Mouse (Mus musculus) C2C12 (cell line): Measurements from ENCODE around the gene Slc20a1. TPM values are rescaled to one million over a fixed set of nuclear protein-coding genes. Genes with fewer than 3 reads are reported as not detected.
A peak's percentile ranks its signal among the peaks of the same experiment; 100 is the strongest.

Source experiments
- H3K27me3 ChIP-seq: one replicate; pipeline ENCODE4 v1.6.1; 2011; ENCODE audit not compliant: control insufficient read depth, insufficient read depth, insufficient read length
- H3K36me3 ChIP-seq: one replicate; pipeline ENCODE4 v1.6.1; 2011; ENCODE audit not compliant: control insufficient read depth, insufficient read depth
- H3K4me3 ChIP-seq: one replicate; pipeline ENCODE4 v1.5.1; 2011; ENCODE audit warnings: mild to moderate bottlenecking, control low read depth; ENCODE audit not compliant: poor library complexity, insufficient read depth, severe bottlenecking
- H3K79me2 ChIP-seq: one replicate; pipeline ENCODE4 v1.6.1; 2011; ENCODE audit not compliant: control insufficient read depth, insufficient read depth
- H3K79me3 ChIP-seq: one replicate; pipeline ENCODE4 v1.6.1; 2011; ENCODE audit warnings: low read depth, control low read depth
- H3ac ChIP-seq: one replicate; pipeline ENCODE3; 2011; ENCODE audit warnings: low read depth; ENCODE audit not compliant: control insufficient read depth, insufficient read length
- CEBPB ChIP-seq: IDR thresholded peaks from one replicate; pipeline ENCODE4 v1.6.1; 2011; ENCODE audit warnings: low read depth, mild to moderate bottlenecking, control low read depth, moderate library complexity
- CTCF ChIP-seq: IDR thresholded peaks from one replicate; pipeline ENCODE4 v1.5.1; 2011; ENCODE audit not compliant: control insufficient read depth, insufficient read depth, insufficient read length
- FOSL1 ChIP-seq: IDR thresholded peaks from one replicate; pipeline ENCODE4 v1.8.0; 2011; ENCODE audit warnings: mild to moderate bottlenecking, low read length; ENCODE audit not compliant: poor library complexity, insufficient read depth, severe bottlenecking
- MAX ChIP-seq: IDR thresholded peaks from one replicate; pipeline ENCODE4 v1.6.1; 2011; ENCODE audit warnings: mild to moderate bottlenecking, control low read depth
- MYOD1 ChIP-seq: IDR thresholded peaks from one replicate; pipeline ENCODE4 v1.6.1; 2011; ENCODE audit warnings: low read depth; ENCODE audit not compliant: control insufficient read depth, insufficient read length
- MYOG ChIP-seq: IDR thresholded peaks from one replicate; pipeline ENCODE4 v1.6.1; 2011; ENCODE audit not compliant: control insufficient read depth, insufficient read length; ENCODE audit errors: extremely low read depth
- USF1 ChIP-seq: IDR thresholded peaks from one replicate; pipeline ENCODE4 v1.6.1; 2011; ENCODE audit warnings: low read depth, mild to moderate bottlenecking, control low read depth, moderate library complexity
- polyA plus RNA-seq: library from polyadenylated mRNA; unstranded; fragments of >200 nt; fragmentation: generic; extraction: Trizol; gene quantifications from one replicate; pipeline ENCODE4 v1.2.1, GENCODE M21; 2012; ENCODE audit warnings: missing spikeins

Slc20a1 gene
- polyA plus RNA-seq, 1 experiment = 57.4 TPM

DNA sequence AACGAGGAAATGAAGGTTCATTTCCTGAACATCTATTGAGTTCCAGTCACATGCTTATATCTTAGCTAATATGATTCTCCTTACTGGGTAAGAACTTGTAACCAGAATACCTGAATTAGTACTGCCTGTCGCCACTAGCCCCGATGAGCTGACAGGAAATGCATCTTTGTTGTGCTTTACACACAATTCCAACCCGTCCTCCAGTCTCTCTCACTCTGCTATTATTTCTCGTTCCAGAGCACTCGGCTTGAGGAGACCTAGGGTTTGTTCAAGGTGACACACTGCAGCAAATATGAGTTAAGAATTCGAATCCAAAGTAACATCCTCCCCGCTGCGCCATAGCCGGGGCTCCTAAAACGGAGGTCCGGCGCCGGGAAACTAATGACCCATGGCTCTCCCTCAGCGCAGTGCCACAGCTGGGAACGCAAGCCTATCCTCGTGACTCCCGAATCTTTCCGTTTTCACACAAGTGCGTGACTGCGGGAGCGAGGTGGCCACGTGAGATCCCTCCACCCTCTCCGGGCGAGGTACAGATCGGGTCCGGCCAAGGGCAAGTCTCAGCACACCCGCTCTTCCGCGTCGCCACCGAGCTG is 625 bp upstream of the Slc20a1 start:
- Histone ChIP-seq H3K4me3 (peak overlapping the region; percentile 92), H3K79me3 (peaks cover 36% of the 10 kb centered on the region), H3K27me3 (no peaks in the 10 kb centered on the region), H3ac (peak overlapping the region; percentile 69), H3K79me2 (peaks cover 52% of the 10 kb centered on the region), H3K36me3 (peaks cover 35% of the 10 kb centered on the region)
- TF ChIP-seq FOSL1 (no peak), MYOG (no peak), MYOD1 (no peak), MAX (no peak), CEBPB (no peak), USF1 (no peak), CTCF (no peak)

DNA sequence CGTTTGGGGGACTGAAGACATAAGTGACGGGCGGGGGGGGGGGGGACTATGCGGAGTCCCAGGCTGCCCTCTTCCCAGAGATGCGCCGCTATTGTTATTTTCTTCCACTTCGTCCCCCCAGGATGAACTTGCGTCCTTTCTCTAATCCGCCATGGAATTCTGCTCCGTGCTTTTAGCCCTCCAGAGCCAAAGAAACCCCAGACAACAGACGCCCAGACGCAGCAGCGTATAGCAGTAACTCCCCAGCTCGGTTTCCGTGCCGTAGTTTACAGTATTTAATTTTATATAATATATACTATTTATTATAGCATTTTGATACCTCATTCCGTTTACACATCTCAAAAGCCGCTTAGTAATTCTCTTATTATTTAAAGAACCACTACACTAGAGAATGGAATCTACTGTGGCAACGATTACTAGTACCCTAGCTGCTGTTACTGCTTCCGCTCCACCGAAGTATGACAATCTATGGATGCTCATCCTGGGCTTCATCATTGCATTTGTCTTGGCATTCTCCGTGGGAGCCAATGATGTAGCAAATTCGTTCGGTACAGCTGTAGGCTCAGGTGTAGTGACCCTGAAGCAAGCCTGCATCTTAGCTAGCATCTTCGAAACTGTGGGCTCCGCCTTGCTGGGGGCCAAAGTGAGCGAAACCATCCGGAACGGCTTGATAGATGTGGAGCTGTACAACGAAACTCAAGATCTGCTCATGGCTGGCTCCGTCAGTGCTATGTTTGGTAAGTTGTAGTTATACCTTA is 943 bp downstream of the Slc20a1 start:
- Histone ChIP-seq H3K36me3 (peaks cover 50% of the 10 kb centered on the region), H3ac (peak overlapping the region; percentile 82), H3K27me3 (no peaks in the 10 kb centered on the region), H3K79me3 (peaks cover 40% of the 10 kb centered on the region), H3K4me3 (peak overlapping the region; percentile 92), H3K79me2 (peaks cover 67% of the 10 kb centered on the region)
- TF ChIP-seq CTCF (no peak), MYOG (no peak), CEBPB (no peak), FOSL1 (no peak), MYOD1 (no peak), MAX (no peak), USF1 (no peak)

DNA sequence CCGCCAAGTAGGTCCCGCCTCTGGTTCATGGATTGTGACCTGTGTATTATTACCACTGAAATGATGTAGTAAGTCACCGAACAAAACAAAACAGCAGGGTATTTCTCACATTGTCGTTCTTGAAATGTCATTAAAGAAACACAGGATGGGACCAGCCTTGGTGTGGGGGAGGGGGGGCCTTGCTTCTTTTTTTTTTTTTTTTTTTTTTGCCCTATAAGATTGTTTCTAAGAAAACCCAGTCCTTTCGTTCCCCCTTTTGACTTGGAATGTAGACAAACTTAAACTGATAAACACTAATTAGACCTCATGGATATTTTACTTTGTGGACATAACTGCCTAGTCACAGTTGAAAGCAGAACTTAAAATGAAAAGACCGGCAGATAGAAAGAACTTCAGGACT is 6.4 kb downstream of the Slc20a1 start:
- H3K4me3 ChIP-seq = no peak overlapping the region
- no peak overlapping the region for H3ac ChIP-seq
- no peaks in the 10 kb centered on the region for H3K27me3 ChIP-seq
- peaks cover 85% of the 10 kb centered on the region for H3K79me2 ChIP-seq
- peaks cover 99% of the 10 kb centered on the region for H3K36me3 ChIP-seq
- TF ChIP-seq CEBPB (no peak), MAX (no peak), MYOD1 (no peak), USF1 (no peak), MYOG (no peak), CTCF (no peak), FOSL1 (no peak)
- peaks cover 42% of the 10 kb centered on the region for H3K79me3 ChIP-seq

DNA sequence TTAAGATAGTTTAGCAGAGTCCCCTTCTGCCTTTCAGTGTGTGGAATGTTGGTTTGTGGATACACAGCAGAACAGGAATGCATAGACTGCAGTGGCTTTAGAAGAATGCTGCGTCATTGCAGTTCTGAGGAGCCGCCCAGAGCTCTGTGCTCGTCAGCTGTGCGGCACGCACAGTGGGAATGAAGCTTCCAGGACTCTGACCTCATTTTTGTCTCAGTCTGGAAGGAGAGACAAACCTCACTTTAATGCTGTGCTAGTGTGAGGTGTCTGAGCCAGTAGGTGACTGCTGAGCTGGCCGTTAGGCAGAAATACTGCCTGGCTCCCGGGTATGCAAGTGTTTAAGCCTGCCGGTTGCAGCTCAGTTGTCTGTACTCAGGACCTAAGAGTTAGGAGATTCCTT is 8.3 kb downstream of the Slc20a1 start:
- no peak for TF ChIP-seq CTCF
- TF ChIP-seq MAX = peak; percentile 59
- no peak for TF ChIP-seq USF1
- TF ChIP-seq MYOD1 = peak; percentile 49
- Histone ChIP-seq H3K79me2 (peaks cover 66% of the 10 kb centered on the region), H3K36me3 (peaks cover 99% of the 10 kb centered on the region), H3K4me3 (no peak overlapping the region), H3K79me3 (peaks cover 24% of the 10 kb centered on the region), H3ac (no peak overlapping the region), H3K27me3 (no peaks in the 10 kb centered on the region)

DNA sequence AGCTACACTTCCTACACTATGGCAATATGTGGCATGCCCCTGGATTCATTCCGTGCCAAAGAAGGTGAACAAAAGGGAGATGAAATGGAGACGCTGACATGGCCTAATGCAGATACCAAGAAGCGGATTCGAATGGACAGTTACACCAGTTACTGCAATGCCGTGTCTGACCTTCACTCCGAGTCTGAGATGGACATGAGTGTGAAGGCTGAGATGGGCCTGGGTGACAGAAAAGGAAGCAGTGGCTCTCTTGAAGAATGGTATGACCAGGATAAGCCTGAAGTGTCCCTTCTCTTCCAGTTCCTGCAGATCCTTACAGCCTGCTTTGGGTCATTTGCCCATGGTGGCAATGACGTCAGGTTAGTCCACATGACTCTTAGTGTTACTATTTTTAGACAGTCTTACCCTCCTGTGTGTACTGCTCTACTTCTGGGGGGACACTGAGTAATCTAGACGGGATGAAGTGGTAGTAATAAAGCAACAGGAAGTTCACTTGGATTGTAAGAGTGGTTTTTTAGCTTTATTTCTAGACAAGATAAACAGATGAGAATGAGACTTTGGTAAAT is 9.7 kb downstream of the Slc20a1 start:
- Histone ChIP-seq H3K79me2 (peaks cover 52% of the 10 kb centered on the region), H3K27me3 (no peaks in the 10 kb centered on the region), H3K4me3 (no peak overlapping the region), H3K36me3 (peaks cover 98% of the 10 kb centered on the region), H3K79me3 (peaks cover 15% of the 10 kb centered on the region), H3ac (no peak overlapping the region)
- TF ChIP-seq MYOG (no peak), MYOD1 (no peak), MAX (no peak), CEBPB (no peak), USF1 (no peak), FOSL1 (no peak), CTCF (no peak)
